Mouse (Mus musculus) liver, embryonic 12.5 days (tissue): Measurements from ENCODE around the gene Zfhx3. TPM values are rescaled to one million over a fixed set of nuclear protein-coding genes. Genes with fewer than 3 reads are reported as not detected.
A peak's percentile ranks its signal among the peaks of the same experiment; 100 is the strongest.

Source experiments
- ATAC-seq: fragments of 200-750 bp; cut with Nextera tagmentation; 2 replicates; pipeline ENCODE4 v1.8.0; 2017; ENCODE audit warnings: moderate number of reproducible peaks, mild to moderate bottlenecking, moderate library complexity
- H3K27ac ChIP-seq: fragments of 300-500 bp; sonication (generic); 2 replicates; pipeline ENCODE4 v1.5.1; 2016; ENCODE audit warnings: mild to moderate bottlenecking
- H3K27me3 ChIP-seq: fragments of 300-500 bp; sonication (generic); replicated peaks from 2 replicates; pipeline ENCODE4 v1.6.1; 2016; ENCODE audit warnings: mild to moderate bottlenecking, moderate library complexity
- H3K36me3 ChIP-seq: fragments of 300-500 bp; sonication (generic); 2 replicates; pipeline ENCODE4 v1.6.1; 2016; ENCODE audit warnings: mild to moderate bottlenecking, moderate library complexity
- H3K4me1 ChIP-seq: fragments of 300-500 bp; sonication (generic); 2 replicates; pipeline ENCODE4 v1.6.1; 2016
- H3K4me2 ChIP-seq: fragments of 300-500 bp; sonication (generic); 2 replicates; pipeline ENCODE4 v1.6.1; 2016; ENCODE audit warnings: mild to moderate bottlenecking, moderate library complexity
- H3K4me3 ChIP-seq: fragments of 300-500 bp; sonication (generic); 2 replicates; pipeline ENCODE4 v1.5.1; 2016; ENCODE audit warnings: mild to moderate bottlenecking, moderate library complexity
- H3K9ac ChIP-seq: fragments of 300-500 bp; sonication (generic); 2 replicates; pipeline ENCODE4 v1.6.1; 2016; ENCODE audit warnings: mild to moderate bottlenecking, moderate library complexity
- H3K9me3 ChIP-seq: fragments of 300-500 bp; sonication (generic); replicated peaks from 2 replicates; pipeline ENCODE4 v1.6.1; 2016; ENCODE audit warnings: mild to moderate bottlenecking, moderate library complexity
- WGBS: fragments of 180-500 bp; shearing (Covaris S2); methylation state at CpG from one replicate; pipeline ENCODE4 v1.1.7; 2016; ENCODE audit not compliant: insufficient replicate concordance; 5-methylcytosine and 5-hydroxymethylcytosine counted together
- polyA plus RNA-seq: library from polyadenylated mRNA; unstranded; fragments of >200 nt; fragmentation: Nextera tagmentation; extraction: Ambion mirVana; gene quantifications from 2 replicates; pipeline ENCODE4 v1.2.1, GENCODE M21; 2016

Gene Zfhx3
- polyA plus RNA-seq, 1 experiment from 2014 or later, result 2.4 TPM

- Histone ChIP-seq H3K4me2 (no peak overlapping the region), H3K9ac (no peak overlapping the region), H3K4me3 (no peak overlapping the region), H3K27me3 (no peaks in the 10 kb centered on the region), H3K36me3 (peaks cover 68% of the 10 kb centered on the region), H3K4me1 (no peaks in the 10 kb centered on the region), H3K27ac (no peak overlapping the region), H3K9me3 (peaks cover 42% of the 10 kb centered on the region)
- 89% methylated on average over 21 of the region's 21 CpGs for WGBS
- ATAC-seq, result no peak
Observed at GRCm38 (mm10) chr8:108950311-108950710, 1007.9 kb downstream of the Zfhx3 start.

- H3K27ac ChIP-seq, result no peak overlapping the region
- H3K4me2 ChIP-seq, result no peak overlapping the region
- peaks cover 72% of the 10 kb centered on the region for H3K36me3 ChIP-seq
- H3K4me3 ChIP-seq, result no peak overlapping the region
- H3K9me3 ChIP-seq, result peaks cover 47% of the 10 kb centered on the region
- no peak for ATAC-seq
- H3K27me3 ChIP-seq, result peaks cover 5% of the 10 kb centered on the region; the same call in 1 of the 2 replicates
- no peaks in the 10 kb centered on the region for H3K4me1 ChIP-seq
- H3K9ac ChIP-seq, result no peak overlapping the region
- 77% methylated on average over 12 of the region's 12 CpGs for WGBS
Observed at GRCm38 (mm10) chr8:108951560-108951959, 1009.1 kb downstream of the Zfhx3 start.

DNA sequence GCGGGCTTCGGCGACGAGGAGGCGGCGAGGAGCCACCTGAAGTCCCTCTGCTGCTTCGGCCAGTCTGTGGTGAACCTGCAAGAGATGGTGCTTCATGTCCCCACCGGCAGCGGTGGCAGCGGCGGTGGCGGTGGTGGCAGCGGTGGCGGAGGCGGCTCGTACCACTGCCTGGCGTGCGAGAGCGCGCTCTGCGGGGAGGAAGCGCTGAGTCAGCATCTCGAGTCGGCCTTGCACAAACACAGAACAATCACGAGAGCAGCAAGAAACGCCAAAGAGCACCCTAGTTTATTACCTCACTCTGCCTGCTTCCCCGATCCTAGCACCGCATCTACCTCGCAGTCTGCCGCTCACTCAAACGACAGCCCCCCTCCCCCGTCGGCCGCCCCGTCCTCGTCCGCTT, 1014.0 kb downstream of the Zfhx3 start:
- Histone ChIP-seq H3K27ac (no peak overlapping the region), H3K36me3 (peaks cover 27% of the 10 kb centered on the region), H3K9me3 (0 out of 2 replicates have a peak, but pooled peaks cover 8% of the 10 kb centered on the region), H3K4me2 (peak overlapping the region; percentile 48), H3K4me1 (no peaks in the 10 kb centered on the region), H3K4me3 (peak overlapping the region; percentile 9; the same call in 1 of the 2 replicates), H3K9ac (no peak overlapping the region), H3K27me3 (peaks cover 5% of the 10 kb centered on the region; the same call in 1 of the 2 replicates)
- ATAC-seq, result no peak
- WGBS, result 51% methylated on average over 37 of the region's 37 CpGs

GRCm38 (mm10) chr8:108962516-108962915, 1020.1 kb downstream of the Zfhx3 start:
- Histone ChIP-seq H3K27ac (no peak overlapping the region), H3K36me3 (no peaks in the 10 kb centered on the region), H3K4me3 (no peak overlapping the region), H3K27me3 (no peaks in the 10 kb centered on the region), H3K4me1 (no peaks in the 10 kb centered on the region), H3K4me2 (no peak overlapping the region), H3K9me3 (no peaks in the 10 kb centered on the region), H3K9ac (no peak overlapping the region)
- WGBS, result 71% methylated on average over 7 of the region's 7 CpGs
- no peak for ATAC-seq

DNA sequence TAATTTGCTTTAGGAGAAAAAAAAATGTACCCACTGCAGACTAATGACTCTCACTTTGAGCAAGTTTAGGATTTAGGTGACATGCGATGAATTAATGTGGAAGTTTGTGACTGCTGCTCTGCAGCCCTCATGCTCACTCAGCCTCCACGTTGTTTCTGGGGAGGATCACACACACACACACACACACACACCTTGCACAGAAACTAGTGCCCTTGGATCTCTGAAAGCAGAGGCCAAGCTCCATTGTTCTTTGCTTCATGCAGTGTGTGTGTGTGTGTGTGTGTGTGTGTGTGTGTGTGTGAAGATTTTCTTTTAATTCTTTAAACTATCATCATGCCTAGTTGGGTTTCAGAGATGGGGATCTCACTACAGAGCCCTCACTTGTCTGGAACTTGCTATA, 1020.7 kb downstream of the Zfhx3 start:
- Histone ChIP-seq H3K27me3 (no peaks in the 10 kb centered on the region), H3K9ac (no peak overlapping the region), H3K36me3 (no peaks in the 10 kb centered on the region), H3K9me3 (no peaks in the 10 kb centered on the region), H3K4me1 (no peaks in the 10 kb centered on the region), H3K4me2 (no peak overlapping the region), H3K27ac (no peak overlapping the region), H3K4me3 (no peak overlapping the region)
- 62% methylated on average over 2 of the region's 2 CpGs for WGBS
- ATAC-seq, result no peak

GRCm38 (mm10) chr8:108966041-108966440, 1023.6 kb downstream of the Zfhx3 start:
- 75% methylated on average over 12 of the region's 12 CpGs for WGBS
- Histone ChIP-seq H3K9me3 (no peaks in the 10 kb centered on the region), H3K9ac (no peak overlapping the region), H3K27ac (no peak overlapping the region), H3K4me3 (no peak overlapping the region), H3K27me3 (no peaks in the 10 kb centered on the region), H3K36me3 (no peaks in the 10 kb centered on the region), H3K4me2 (no peak overlapping the region), H3K4me1 (no peaks in the 10 kb centered on the region)
- ATAC-seq, result no peak

GRCm38 (mm10) chr8:108973639-108974325, 1031.3 kb downstream of the Zfhx3 start:
- no peak overlapping the region for H3K4me3 ChIP-seq
- no peaks in the 10 kb centered on the region for H3K36me3 ChIP-seq
- ATAC-seq, result no peak
- H3K27ac ChIP-seq, result no peak overlapping the region
- no peaks in the 10 kb centered on the region for H3K4me1 ChIP-seq
- no peak overlapping the region for H3K9ac ChIP-seq
- H3K9me3 ChIP-seq, result no peaks in the 10 kb centered on the region
- H3K4me2 ChIP-seq, result no peak overlapping the region
- H3K27me3 ChIP-seq, result no peaks in the 10 kb centered on the region
- 77% methylated on average over 9 of the region's 9 CpGs for WGBS

DNA sequence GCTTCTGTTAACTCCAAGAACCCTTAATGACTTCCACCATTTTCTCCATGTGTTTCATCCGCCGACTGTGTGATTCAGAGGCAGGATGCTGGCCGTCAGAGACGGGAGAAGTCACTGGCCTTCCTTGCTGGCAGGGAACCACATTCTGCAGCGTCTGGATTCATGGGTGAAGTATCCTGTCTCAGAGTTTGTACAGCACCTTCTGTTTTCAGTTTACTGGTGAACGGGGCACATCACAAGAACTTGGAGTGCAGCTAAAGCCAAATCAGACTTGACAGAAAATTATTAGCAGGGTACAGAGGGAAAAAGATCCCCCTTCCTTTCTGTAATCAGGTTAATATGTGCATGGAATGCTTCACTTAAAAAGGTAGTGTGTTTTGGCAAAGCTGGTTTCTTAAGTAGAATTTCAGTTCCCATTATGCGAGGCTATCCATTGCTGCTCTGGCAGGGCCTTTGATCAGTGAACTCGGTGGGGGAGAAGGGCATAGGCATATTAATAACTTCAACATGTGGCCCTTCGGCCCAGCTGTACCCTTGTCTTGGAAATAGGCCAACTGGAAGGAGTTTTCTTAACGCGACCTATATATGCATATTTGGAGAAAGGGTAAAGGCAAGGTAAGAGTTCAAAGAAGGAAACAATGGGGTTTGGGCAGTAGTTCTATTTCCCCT, 1035.4 kb downstream of the Zfhx3 start:
- Histone ChIP-seq H3K9me3 (no peaks in the 10 kb centered on the region), H3K27me3 (no peaks in the 10 kb centered on the region), H3K4me1 (no peaks in the 10 kb centered on the region), H3K4me3 (no peak overlapping the region), H3K36me3 (no peaks in the 10 kb centered on the region), H3K27ac (no peak overlapping the region), H3K9ac (no peak overlapping the region), H3K4me2 (no peak overlapping the region)
- WGBS, result 64% methylated on average over 11 of the region's 11 CpGs
- no peak for ATAC-seq

DNA sequence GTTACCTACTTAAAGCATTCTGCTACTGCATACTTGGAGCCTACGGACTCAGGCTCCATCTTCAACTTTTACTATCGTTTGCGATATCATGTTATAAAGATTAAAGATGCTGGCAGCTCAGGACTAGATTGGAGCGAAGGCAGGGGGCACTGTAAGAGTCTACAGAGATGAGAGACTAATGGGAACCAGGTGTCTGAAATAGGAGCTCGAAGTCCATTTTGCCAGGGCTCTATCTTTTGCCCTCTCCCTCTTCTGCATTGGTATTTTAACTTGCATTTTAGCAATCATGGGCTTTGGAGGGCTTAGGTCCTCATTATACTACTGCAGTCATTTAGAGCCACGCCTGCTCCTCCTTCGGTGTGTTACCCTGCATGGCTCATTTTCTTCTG, 1035.9 kb downstream of the Zfhx3 start:
- H3K4me1 ChIP-seq, result no peaks in the 10 kb centered on the region
- no peaks in the 10 kb centered on the region for H3K27me3 ChIP-seq
- no peak overlapping the region for H3K27ac ChIP-seq
- no peak overlapping the region for H3K4me3 ChIP-seq
- H3K36me3 ChIP-seq, result no peaks in the 10 kb centered on the region
- no peak overlapping the region for H3K9ac ChIP-seq
- no peak for ATAC-seq
- no peaks in the 10 kb centered on the region for H3K9me3 ChIP-seq
- 75% methylated on average over 7 of the region's 7 CpGs for WGBS
- H3K4me2 ChIP-seq, result no peak overlapping the region

DNA sequence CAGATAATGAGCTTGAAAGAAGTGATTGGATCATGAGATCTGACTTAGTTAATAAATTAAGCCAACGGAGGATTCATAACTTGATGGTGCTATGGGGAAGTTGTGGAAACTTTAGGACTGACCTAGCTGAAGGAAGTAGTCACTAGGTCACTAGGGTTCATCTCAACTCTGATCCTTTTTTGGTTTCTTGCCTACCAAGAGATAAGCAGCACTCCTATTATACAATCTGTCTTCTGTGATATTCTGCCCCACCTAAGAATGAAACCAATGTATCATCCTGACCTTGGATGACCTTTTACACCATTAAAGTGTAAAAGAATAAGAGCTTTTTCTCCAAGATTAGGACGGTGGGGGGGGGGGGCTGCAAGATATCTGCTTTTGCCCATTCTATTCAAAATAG, 1042.5 kb downstream of the Zfhx3 start:
- no peaks in the 10 kb centered on the region for H3K36me3 ChIP-seq
- H3K9me3 ChIP-seq, result no peaks in the 10 kb centered on the region
- no peaks in the 10 kb centered on the region for H3K4me1 ChIP-seq
- no peak overlapping the region for H3K4me2 ChIP-seq
- 44% methylated on average over 2 of the region's 2 CpGs for WGBS
- H3K9ac ChIP-seq, result no peak overlapping the region
- H3K27ac ChIP-seq, result no peak overlapping the region
- H3K27me3 ChIP-seq, result no peaks in the 10 kb centered on the region
- ATAC-seq, result no peak
- H3K4me3 ChIP-seq, result no peak overlapping the region

DNA sequence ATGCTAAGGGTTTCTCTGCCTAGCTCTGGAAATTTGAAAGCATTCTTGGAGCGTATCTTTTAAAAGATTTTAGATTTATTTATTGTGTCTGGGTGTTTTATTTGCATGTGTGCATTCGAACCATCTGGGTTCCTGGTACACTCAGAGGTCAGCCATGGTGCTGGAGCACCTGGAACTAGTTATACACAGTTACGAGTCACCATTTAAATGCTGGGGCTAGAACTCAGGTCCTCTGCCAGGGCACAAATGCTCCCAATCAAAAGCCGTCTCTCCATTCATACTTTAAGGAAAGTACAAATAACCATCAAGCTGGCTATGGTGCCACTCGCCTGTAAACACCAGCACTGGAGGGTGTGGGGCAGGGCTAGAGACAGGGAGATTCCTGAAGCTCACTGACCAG, 1047.4 kb downstream of the Zfhx3 start:
- no peak overlapping the region for H3K4me3 ChIP-seq
- ATAC-seq, result no peak
- H3K36me3 ChIP-seq, result no peaks in the 10 kb centered on the region
- H3K27me3 ChIP-seq, result no peaks in the 10 kb centered on the region
- H3K9me3 ChIP-seq, result no peaks in the 10 kb centered on the region
- no peaks in the 10 kb centered on the region for H3K4me1 ChIP-seq
- no peak overlapping the region for H3K4me2 ChIP-seq
- H3K9ac ChIP-seq, result no peak overlapping the region
- WGBS, result 68% methylated on average over 5 of the region's 5 CpGs
- no peak overlapping the region for H3K27ac ChIP-seq

- H3K4me1 ChIP-seq, result no peaks in the 10 kb centered on the region
- 65% methylated on average over 6 of the region's 6 CpGs for WGBS
- no peaks in the 10 kb centered on the region for H3K36me3 ChIP-seq
- no peaks in the 10 kb centered on the region for H3K27me3 ChIP-seq
- no peak overlapping the region for H3K9ac ChIP-seq
- no peak overlapping the region for H3K4me2 ChIP-seq
- H3K4me3 ChIP-seq, result no peak overlapping the region
- ATAC-seq, result peak; percentile 64
- H3K9me3 ChIP-seq, result no peaks in the 10 kb centered on the region
- H3K27ac ChIP-seq, result no peak overlapping the region
Observed at GRCm38 (mm10) chr8:108990537-108990936, 1048.1 kb downstream of the Zfhx3 start.
